Mouse (Mus musculus) right cerebral cortex, postnatal 10 days (tissue): Measurements from ENCODE around the gene Ccdc141.

ENCODE experiments used
- DNase-seq, 2 experiments: peaks; one replicate each; pipeline ENCODE4 v3.0.0; 2021; ENCODE audit warnings: low spot score in 2 of 2

Gene Ccdc141

DNA sequence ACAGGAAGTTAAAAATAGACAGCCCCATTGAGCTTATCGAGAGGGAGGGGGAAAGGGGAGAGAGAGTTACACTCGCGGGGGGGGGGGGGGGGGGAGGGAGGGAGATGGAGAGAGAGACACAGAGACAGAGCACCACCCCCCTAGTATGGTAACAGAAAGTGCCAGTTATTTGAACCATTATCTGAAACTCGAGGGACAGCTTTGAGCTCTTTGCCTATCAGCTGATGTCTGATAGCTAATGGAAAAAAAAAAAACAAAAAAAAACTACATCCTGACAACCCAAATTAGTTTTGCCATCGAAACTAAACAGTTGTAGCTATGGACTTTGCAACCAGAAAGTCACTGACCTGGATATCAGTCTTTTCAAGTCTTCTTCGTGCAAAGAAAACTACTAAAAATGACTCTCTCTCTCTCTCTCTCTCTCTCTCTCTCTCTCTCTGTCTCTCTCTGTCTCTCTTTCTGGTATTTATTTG lies at the start of gene Ccdc141:
Gene Ccdc141 (minus strand): TSS at position 4 of the 473 bp plus-strand sequence.
- DNase-seq = no peak

DNA sequence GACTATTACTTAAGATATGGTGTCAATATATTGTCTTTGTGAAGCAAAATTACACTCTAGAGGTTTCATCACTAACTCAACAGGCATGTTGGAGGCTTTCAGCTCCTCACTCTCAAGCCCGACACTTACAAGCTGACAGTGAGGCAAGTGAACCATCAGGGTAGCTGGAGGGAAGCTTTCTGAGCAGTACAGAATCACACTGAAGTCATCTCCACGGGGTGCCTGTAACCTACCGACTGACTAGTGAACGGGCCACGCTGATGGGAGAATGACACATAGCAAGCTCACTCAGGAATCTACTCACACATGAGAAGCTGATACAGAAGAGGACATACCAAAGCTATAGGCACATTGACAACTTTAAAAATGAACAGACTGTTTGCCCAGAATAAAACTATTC lies 42.4 kb upstream of the Ccdc141 start:
- no peak for DNase-seq

GRCm38 (mm10) chr2:77206951-77207350 lies 36.5 kb upstream of the Ccdc141 start:
- DNase-seq = no peak

DNA sequence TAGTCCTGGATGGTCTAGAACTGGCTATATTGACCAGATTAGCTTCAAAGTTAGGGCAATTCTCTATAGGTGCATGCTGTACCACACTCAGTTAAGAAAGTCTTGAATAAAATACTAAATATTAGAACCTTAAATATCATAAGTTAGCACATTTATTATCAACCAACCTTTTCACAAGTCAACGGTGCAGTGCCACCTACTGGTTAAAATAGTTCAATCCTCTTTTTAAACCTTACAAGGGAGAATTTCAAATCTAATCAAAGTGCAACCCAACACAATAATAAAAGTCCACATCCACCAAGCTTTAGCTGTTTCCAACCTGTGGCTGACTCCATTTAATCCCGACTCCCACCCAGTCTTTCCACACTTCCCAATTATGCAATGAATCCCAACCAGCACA lies 33.5 kb upstream of the Ccdc141 start:
- no peak for DNase-seq

DNA sequence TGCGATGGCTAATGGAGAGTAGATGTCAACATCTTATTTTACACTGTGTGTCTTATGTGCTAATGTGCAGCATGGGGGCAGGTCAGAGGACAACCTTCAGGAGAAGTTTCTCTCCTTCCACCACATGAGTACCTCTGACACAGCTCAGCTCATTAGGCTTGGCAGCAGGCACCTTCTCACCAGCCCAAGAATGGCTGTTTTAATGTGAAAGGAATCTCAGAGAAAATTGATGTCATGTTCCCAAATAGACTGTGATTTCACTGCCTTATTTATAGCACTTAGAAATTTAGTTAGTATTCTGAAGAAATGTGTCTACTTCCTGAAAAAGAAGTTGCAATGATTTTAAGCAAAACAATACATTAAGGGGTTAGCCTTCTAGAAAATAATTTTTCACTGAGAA lies 31.5 kb upstream of the Ccdc141 start:
- peak in 1 of 2 experiments; percentile 44 for DNase-seq

- peak in 1 of 2 experiments; percentile 24 for DNase-seq
Measured at GRCm38 (mm10) chr2:77200958-77201614, 30.6 kb upstream of the Ccdc141 start.

DNA sequence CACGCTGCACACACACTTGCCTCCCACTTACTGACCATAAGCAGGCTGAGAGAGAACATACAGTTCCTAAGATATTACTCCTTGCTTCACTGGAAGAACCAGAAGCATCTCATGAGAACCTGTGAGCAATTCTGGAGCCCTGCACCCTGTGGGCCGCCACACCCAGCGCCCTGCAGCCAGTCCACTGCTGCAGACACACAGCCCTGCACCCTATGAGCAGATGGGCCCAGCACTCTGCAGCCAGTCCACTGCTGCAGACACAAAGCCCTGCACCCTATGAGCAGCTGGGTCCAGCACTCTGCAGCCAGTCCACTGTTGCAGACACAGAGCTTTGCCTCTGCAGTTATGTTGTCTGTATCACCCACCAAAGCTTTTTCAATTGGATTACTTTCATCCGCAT lies 29.9 kb upstream of the Ccdc141 start:
- peak in 1 of 2 experiments; percentile 21 for DNase-seq

DNA sequence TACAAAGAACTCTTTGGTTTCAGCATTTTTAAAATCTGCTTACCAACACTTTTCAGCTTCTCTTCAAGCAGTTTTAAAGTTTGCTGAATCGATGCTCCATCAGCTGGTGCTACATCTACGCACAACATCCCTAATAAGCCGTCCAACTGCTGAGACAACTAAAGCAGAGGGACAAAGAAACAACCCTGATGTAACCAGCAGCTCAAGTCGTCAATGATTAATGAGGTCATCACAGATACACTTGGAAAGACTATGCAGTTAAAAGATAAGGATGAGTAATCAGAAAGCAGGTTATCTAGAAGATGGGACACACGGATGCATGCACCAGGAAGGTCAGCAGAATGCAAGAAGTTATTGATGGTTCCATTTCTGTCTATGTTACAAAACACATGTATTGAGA lies 27.8 kb upstream of the Ccdc141 start:
- DNase-seq = no peak

GRCm38 (mm10) chr2:77196819-77197218 lies 26.4 kb upstream of the Ccdc141 start:
- DNase-seq = peak in 1 of 2 experiments; percentile 14

GRCm38 (mm10) chr2:77195056-77195455 lies 24.6 kb upstream of the Ccdc141 start:
- DNase-seq = peak in 1 of 2 experiments; percentile 20

DNA sequence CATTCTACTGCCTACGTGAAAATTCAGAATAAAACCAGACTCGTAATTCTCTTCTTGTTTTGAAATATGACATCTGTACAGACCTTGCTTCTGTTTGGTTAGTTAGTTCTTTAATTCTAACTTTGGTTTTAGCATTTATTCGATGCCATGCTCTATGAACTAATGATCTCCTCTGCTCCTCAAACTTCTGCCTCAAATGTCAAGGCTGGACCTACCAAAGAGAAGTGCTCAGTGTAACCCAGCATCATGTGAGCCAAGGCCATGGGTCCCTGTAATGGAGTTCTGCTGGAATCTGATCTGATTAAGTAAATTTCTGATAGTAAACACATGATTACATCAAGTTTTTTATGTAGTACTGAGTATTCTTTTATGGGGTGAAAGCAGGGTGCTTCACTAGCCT lies 21.4 kb upstream of the Ccdc141 start:
- no peak for DNase-seq

GRCm38 (mm10) chr2:77190891-77191290 lies 20.5 kb upstream of the Ccdc141 start:
- peak in 1 of 2 experiments; percentile 13 for DNase-seq

DNA sequence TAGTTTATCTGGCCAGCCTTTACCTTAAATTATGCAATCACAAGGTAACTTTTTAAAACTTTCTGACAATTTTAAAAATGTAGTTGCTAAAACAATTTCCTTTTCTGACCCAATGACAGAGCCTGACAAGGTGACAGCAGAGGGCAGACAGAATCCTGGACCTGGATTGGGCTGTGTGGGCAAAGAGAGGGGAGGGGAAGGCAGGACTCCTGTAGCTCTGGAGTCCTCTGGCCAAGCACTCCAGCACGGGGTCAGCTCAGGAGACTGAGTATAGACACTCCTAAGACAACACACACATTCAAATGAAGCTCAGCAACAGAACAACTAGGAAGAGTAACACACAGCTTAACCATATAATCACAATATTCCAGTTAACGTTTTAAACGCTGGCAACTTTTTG lies 19.9 kb upstream of the Ccdc141 start:
- no peak for DNase-seq

DNA sequence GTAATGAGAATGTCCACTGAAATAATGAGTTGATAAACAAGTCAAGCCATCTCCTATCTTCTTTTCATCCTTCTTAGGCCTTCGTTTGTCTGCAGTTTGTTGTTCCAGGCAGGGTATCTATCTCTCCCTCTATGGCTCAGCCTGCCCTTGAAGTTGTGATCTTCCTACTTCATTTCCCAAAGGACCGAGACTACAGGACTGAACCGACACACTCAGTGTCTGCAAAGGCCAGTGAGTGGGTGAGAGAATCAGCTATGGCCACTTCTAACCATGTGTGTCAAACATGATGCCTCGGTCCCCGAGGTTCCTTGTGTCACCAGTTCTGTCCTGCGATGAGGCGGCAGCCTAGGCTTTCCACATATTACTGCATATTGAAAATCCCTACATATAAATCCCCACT lies 19.2 kb upstream of the Ccdc141 start:
- DNase-seq = no peak

DNA sequence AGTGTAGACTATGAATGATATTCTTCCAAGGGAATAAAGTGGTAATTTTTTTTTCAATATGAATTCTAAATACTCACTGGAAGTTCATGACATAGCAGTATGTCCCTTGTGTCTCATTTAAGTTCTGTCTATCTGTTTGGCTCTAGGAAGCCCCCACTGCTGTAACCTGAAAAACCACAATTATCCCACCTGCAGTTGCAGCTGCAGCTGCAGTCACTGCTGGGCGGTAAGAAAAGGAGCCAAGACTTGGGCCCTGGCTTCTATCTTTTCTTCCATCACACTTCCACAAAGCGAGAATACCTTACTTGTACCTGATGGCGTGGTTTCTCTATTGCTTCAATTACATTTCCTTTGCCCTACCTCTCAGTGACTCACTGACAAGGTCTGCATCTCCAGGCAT lies 17.1 kb upstream of the Ccdc141 start:
- no peak for DNase-seq

DNA sequence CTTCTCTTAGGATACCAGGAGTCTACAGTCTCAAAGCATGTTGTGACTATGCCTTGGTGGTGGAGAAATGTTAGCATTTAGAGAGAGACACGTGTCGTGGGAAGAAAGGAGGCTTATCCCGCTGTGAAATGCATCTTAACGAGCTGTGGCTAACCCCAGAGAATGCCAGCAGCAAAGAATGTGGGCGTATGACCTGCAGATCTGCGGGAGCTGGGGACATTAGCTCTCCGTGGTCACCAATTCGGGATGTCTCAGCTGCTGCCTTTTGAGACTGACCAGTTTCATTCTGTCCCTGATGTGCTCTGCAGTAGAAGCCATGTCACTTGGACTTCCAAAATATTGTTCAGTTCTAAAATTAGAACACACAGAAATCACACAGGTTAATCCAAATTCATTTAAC lies 16.5 kb upstream of the Ccdc141 start:
- DNase-seq = no peak

GRCm38 (mm10) chr2:77184049-77184571 lies 13.7 kb upstream of the Ccdc141 start:
- no peak for DNase-seq

DNA sequence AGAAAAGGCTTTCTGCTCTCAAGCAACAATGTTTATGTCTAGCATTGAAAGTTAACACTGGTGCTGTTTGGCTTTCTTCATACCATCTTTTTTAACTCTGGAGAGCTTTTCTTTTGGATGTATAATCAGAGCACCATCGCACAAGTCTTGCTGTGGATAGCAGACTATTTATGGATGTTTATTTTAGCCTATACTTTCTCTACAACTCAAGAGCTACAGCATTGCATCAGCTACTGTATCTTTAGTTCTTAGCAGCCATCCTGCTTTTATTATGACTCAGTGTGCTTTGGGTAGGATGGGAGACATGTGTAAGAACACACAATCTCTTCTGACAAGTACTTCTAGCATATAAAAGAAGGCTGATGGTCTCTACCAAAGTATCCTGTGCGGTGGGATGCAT lies 13.2 kb upstream of the Ccdc141 start:
- no peak for DNase-seq

DNA sequence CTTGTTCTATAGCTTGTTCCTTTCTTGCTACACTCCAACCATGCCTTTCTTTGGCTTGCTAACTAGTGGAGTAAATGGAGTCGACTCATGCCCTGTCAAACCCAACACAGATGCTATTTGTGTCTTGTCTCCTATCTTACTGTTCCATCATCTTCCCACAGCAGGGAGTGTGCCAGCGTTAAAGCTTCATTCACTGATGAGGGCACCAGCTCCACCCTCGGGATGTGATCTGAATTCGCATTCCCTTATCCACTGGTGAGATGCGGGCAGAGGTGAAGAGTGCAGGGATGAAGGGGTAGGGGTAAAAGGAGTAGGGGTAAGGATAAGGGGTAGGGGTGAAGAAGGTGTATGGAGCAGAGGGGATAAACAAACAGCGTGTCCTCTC lies 12.6 kb upstream of the Ccdc141 start:
- no peak for DNase-seq

GRCm38 (mm10) chr2:77182271-77182995 lies 12.0 kb upstream of the Ccdc141 start:
- no peak for DNase-seq

- no peak for DNase-seq
Measured at GRCm38 (mm10) chr2:77177472-77177871, 7.0 kb upstream of the Ccdc141 start.

- DNase-seq = no peak
Measured at GRCm38 (mm10) chr2:77176413-77176812, 6.0 kb upstream of the Ccdc141 start.

GRCm38 (mm10) chr2:77175411-77175810 lies 5.0 kb upstream of the Ccdc141 start:
- no peak for DNase-seq
